Mouse (Mus musculus) bone marrow macrophage, adult 2 months (primary cell): ENCODE measurements around the gene Zfp593. TPM values are rescaled to one million over a fixed set of nuclear protein-coding genes. Genes with fewer than 3 reads are reported as not detected.

Source experiments
- H3K27ac ChIP-seq: 2 replicates; pipeline ENCODE4 v1.5.1; 2012; ENCODE audit warnings: low read depth, low read length; ENCODE audit not compliant: insufficient read depth
- H3K4me1 ChIP-seq: 2 replicates; pipeline ENCODE4 v1.6.1; 2012; ENCODE audit warnings: low read length; ENCODE audit not compliant: control insufficient read depth, insufficient read depth
- H3K4me3 ChIP-seq: 2 replicates; pipeline ENCODE4 v1.5.1; 2012; ENCODE audit warnings: mild to moderate bottlenecking, low read length, moderate library complexity; ENCODE audit not compliant: insufficient read depth
- CTCF ChIP-seq: IDR thresholded peaks from 2 replicates; pipeline ENCODE4 v1.5.1; 2012; ENCODE audit warnings: low read depth, mild to moderate bottlenecking, low read length, moderate library complexity
- POLR2A ChIP-seq: IDR thresholded peaks from 2 replicates; pipeline ENCODE4 v1.6.1; 2012; ENCODE audit warnings: mild to moderate bottlenecking, low read depth, low read length, borderline replicate concordance
- polyA plus RNA-seq: library from polyadenylated mRNA; stranded (reverse); fragments of >200 nt; gene quantifications from 2 replicates; pipeline ENCODE4 v1.2.4, GENCODE M21; 2012; ENCODE audit not compliant: missing spikeins, insufficient read depth, insufficient read length

Zfp593 gene
- 3.9 and 5.3 TPM in 2 replicates for polyA plus RNA-seq

DNA sequence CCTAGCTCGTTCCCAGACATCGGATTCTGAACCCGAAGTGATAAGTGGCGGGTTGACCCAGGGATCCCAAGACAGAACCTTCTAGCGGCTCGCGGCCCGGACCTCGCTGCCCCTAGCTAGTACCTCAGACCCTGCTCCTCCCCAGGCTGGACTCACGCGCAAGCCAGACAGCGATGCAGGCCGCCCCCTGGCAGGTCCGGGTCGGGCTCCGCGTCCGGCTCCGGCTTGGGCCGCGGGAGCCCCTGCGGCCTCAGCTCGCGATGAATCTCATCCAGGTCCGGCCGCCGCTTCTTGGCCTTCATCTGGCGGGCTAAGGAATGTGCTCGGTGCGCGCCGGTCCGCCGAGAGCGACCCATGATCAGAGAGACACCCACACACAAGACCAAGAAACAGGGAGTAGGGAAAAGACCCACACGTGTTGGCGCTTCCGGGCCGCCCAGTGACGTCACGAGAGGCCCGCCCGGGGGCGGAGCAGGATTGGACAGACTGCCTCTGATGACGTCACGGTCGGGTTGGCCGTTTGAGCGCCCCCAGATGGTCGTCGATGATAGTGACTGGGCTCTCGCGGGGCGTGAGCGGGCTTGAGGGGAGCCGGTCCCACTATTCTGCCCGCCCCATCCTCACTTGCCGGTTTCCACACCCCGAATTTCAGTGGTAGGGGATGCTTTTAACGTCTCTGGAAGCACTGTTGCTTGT lies at the start of gene Zfp593:
Gene Zfp593 (minus strand): TSS at position 445 of the 696 bp plus-strand sequence.
- TF ChIP-seq POLR2A: no peak
- TF ChIP-seq CTCF: peak; percentile 76

DNA sequence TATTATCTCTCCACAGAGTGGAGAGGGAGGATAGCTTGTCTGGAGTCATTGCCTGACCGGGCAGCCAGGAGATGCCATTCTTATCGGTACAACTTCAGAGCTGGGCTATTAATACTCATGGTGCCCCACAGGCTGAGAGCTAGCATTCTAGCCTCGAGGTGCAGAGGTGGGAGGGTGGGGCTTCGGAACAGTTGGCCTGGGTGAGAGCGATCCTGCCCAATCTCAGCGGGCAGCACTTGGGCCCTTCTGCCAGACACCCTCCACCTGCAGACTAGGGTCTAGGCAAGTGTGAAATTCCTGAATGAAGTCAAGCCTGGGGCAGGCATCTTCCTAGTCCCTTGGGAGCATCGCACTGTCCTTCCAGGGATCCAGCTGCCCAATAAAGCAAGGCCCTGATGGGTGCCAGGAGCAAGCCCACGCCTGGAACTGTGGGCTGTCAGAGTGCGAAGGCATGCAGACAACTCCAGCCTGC lies 48.3 kb upstream of the Zfp593 start:
- Histone ChIP-seq H3K4me1 (peaks cover 14% of the 10 kb centered on the region), H3K27ac (no peak overlapping the region), H3K4me3 (no peak overlapping the region)
- TF ChIP-seq POLR2A (no peak), CTCF (no peak)

More for the DNA sequence above, at the start of gene Zfp593:
- peak within 1 kb of the TSS; percentile 99 for H3K4me3 ChIP-seq
- H3K27ac ChIP-seq: no peak within 1 kb of the TSS
- peaks cover 11% of the 10 kb centered on the region for H3K4me1 ChIP-seq

DNA sequence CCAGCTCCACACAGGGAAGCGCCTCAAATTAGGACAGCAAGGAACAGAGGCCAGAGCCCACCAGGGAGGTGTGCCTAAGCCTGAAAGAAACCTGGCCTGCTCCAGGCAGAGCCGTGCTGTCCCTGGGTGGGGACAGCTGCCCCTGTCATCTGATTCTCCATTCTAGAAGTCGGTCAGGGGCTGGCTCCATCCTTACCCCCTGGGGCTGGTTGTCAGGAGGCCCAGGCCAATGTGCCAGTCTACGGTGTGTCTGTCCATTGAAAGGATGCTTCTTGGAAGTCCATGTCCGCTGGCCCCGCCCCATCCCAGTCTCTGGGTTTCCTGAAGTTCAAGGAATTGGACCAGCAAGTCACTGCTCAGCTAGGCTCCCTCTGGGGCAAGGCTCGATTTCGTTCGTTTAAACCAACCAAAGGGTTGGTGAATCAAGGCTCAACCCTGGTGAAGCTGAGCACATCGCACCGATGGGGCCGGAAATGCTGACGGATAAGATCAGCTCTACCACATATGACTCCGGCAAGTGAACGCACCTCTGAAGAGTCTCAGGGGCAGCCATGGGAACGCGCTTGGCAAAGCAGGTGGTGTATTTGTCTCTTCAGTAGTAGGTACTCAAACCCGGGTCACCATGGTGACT lies 47.8 kb upstream of the Zfp593 start:
- no peak overlapping the region for H3K4me3 ChIP-seq

DNA sequence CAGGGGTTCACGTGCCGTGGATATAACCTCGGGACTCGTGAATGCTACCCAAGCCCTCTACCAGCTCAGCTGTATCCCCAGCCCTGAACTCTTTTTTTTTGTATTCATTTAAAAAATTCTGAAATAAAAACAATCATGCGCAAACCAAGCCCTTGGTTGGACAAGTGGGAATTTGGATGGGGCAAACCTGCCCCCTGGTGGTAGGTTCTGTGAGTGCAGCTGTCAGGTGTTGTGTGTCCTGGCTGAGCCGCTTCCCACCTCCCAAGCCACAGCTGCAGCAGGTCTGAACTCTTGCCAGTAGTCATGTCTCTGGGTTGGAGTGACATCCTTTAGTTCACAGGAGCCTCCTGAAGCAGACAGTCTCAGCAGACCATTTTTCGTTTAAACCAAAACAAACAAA lies 46.7 kb upstream of the Zfp593 start:
- Histone ChIP-seq H3K4me3 (no peak overlapping the region), H3K27ac (no peak overlapping the region), H3K4me1 (peaks cover 19% of the 10 kb centered on the region)
- TF ChIP-seq POLR2A: no peak
- TF ChIP-seq CTCF: peak; percentile 89

More for the DNA sequence above, 47.8 kb upstream of the Zfp593 start:
- TF ChIP-seq CTCF: no peak
- TF ChIP-seq POLR2A: no peak
- H3K27ac ChIP-seq: no peak overlapping the region
- peaks cover 19% of the 10 kb centered on the region for H3K4me1 ChIP-seq

DNA sequence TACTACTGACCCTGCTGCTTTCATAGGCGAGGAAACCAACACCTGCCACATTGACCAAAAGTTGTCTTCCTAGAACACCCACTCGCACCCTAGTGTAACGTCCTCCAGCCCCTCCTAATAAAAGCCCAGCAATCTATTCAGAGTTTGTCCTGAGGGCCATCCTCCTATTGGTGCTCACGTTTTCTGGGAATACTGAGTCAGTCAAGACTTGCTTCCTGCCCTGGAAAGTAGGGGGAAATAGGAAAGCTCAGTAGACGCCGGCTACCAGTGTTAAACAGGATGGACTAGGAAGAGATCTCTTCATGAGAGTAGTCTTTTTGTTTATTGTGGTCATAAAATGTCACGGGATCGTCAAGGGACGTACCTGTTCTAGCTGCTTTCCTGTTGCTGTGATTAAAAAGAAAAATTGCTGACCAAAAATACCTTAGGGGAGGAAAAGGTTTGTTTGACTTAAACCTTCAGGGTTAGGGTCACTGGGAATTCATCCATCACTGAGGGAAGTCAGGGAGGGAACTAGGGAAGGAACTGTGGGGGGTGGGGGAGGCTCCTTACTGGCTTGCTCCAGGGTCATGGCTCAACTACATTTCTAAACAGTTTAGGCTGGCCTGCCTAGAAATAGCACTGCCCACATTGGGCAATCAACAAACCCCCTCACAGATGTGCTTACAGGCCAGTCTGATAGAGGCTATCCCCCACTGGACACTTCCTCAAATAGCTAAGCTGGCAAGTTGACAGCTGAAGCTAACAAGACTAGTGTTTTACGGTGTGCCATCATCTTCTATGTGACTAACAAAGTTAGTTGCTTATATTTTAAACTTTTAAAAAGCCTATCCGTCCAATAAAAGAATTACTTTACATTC lies 43.2 kb upstream of the Zfp593 start:
- peaks cover 22% of the 10 kb centered on the region for H3K4me1 ChIP-seq
- H3K27ac ChIP-seq: peak overlapping the region; percentile 79
- peak overlapping the region; percentile 74 for H3K4me3 ChIP-seq
- TF ChIP-seq CTCF (no peak), POLR2A (no peak)

DNA sequence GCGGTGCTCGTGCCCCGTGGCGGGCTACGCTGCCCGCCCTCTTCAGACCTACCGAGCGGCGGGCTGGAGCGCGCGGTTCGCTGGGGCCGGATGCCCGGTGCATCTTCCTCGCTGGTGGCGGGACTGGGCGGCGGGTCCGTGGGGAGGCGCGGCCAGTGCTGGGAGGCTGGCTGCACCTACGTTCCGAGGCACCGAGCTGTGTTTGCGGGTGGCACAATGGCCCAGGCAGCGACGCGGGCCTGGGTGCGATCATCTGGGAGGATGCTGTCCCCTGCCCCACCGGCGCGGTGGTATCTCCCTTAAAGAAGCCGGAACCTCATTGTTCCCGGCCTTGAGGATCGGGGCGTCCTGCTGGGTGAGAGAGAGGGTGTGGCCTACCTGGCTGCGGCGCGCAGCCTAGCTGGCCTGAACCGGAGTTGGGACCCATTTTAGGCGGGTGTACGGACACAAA lies 42.2 kb upstream of the Zfp593 start, which contains the start of gene Pdik1l:
Gene Pdik1l (minus strand): TSS at position 321 of the 451 bp plus-strand sequence.
- TF ChIP-seq POLR2A (no peak), CTCF (no peak)
- Histone ChIP-seq H3K27ac (peak within 1 kb of the TSS; percentile 79), H3K4me3 (peak within 1 kb of the TSS; percentile 99), H3K4me1 (peaks cover 22% of the 10 kb centered on the region)

DNA sequence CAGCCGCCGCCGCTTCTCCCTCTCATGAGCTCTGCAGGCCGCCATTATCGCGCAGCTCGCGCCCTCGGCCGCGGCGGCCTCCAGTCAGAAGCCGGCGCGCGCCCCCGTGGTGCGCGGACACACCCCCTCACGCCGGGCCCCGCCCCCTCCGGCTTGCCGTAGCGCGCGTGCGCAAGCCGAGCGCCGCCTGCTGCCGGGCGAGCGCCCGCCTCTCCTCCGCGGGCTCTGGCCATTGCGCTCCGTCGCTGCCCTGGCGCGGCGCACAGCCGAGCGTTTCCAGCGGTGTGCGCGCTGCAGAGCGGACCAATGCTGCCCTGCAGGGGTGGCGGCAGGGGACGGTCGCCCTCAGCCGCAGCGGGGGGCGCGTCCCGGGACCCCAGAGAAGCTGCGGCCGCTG lies 41.8 kb upstream of the Zfp593 start:
- Histone ChIP-seq H3K4me3 (peak overlapping the region; percentile 99), H3K4me1 (peaks cover 22% of the 10 kb centered on the region), H3K27ac (peak overlapping the region; percentile 79)
- no peak for TF ChIP-seq CTCF
- TF ChIP-seq POLR2A: peak; percentile 44; the same call in 1 of the 2 replicates

DNA sequence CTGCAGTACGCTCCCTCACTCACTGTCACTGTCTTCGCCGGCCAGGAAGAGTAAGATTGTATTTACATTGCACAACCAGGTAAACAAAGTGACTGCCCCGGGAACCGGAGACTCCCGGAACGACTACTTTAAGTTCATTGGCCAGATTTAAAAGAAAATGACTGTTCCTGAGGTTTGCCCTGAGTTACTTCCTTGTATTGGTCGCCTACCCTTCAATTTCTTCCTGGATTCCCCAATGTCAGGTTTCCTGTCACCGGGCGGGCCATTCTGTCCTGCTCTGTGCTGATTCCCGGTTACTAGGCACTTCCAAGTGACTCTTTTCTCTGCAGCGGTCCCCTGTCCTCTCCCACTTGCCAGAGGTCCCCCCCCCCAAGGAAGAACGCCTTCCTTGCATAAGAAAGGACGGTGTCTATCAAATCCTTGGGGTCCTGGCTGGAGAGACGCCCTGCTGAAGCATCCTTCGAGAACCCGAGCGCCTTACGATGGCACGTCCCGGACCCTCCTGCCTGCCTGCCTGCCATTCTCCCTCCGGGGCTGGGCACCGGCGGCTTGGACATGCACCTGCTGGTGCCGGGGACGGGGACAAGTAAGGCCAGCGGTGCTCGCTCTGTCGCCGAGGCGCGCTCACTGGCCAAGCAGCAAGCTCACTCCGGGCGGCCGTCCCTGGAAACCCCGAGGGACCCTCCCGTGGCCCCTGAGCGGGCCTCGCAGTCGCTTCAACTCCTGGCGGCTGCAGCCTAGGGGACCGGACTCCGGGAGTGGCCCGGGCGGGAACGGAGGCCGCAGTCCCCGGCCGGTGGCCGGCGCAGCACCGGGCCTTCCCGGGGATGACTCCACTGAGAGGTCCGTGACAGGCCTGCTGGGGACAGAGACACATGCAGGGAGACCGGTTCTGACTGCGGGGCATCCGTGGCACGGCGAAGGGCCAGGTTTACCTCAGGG lies 41.1 kb upstream of the Zfp593 start:
- H3K4me3 ChIP-seq: peak overlapping the region; percentile 99
- peaks cover 20% of the 10 kb centered on the region for H3K4me1 ChIP-seq
- H3K27ac ChIP-seq: peak overlapping the region; percentile 58
- no peak for TF ChIP-seq CTCF
- no peak for TF ChIP-seq POLR2A
